Mouse (Mus musculus) ES-CJ7 (cell line): ENCODE results near the gene Glb1l2.

ENCODE experiments used
- DNase-seq: peaks from one replicate; pipeline ENCODE4 v3.0.0; 2011; ENCODE audit warnings: low read depth, low spot score

The Glb1l2 gene

GRCm38 (mm10) chr9:26805935-26806666 is at the start of gene Glb1l2:
Glb1l2 (minus strand) TSS chr9:26806468.
- peak; percentile 97 for DNase-seq

- DNase-seq = no peak
These were observed 24.8 kb upstream of the Glb1l2 start for GRCm38 (mm10) chr9:26831089-26831488.

GRCm38 (mm10) chr9:26819942-26820341 is 13.7 kb upstream of the Glb1l2 start:
- DNase-seq = no peak

GRCm38 (mm10) chr9:26808735-26809134 is 2.5 kb upstream of the Glb1l2 start:
- no peak for DNase-seq

- no peak for DNase-seq
These were observed 1.9 kb downstream of the Glb1l2 start for GRCm38 (mm10) chr9:26804321-26804720.

- no peak for DNase-seq
These were observed 5.9 kb downstream of the Glb1l2 start for GRCm38 (mm10) chr9:26800357-26800756.

- DNase-seq = no peak
These were observed 7.5 kb downstream of the Glb1l2 start for GRCm38 (mm10) chr9:26798731-26799130.

- DNase-seq = no peak
These were observed 8.1 kb downstream of the Glb1l2 start for GRCm38 (mm10) chr9:26798205-26798604.

- DNase-seq = no peak
These were observed 13.4 kb downstream of the Glb1l2 start for GRCm38 (mm10) chr9:26792829-26793228.

- no peak for DNase-seq
These were observed 22.8 kb downstream of the Glb1l2 start for GRCm38 (mm10) chr9:26783414-26783975.

- DNase-seq = no peak
These were observed 27.8 kb downstream of the Glb1l2 start for GRCm38 (mm10) chr9:26778421-26778820.

GRCm38 (mm10) chr9:26776122-26776902 is 30.0 kb downstream of the Glb1l2 start:
- peak; percentile 71 for DNase-seq

GRCm38 (mm10) chr9:26775700-26776099 is 30.6 kb downstream of the Glb1l2 start:
- no peak for DNase-seq

- DNase-seq = no peak
These were observed 38.1 kb downstream of the Glb1l2 start for GRCm38 (mm10) chr9:26768181-26768580.

- no peak for DNase-seq
These were observed 43.8 kb downstream of the Glb1l2 start for GRCm38 (mm10) chr9:26762477-26762876.

- DNase-seq = no peak
These were observed 45.7 kb downstream of the Glb1l2 start for GRCm38 (mm10) chr9:26760576-26760975.

GRCm38 (mm10) chr9:26760081-26760480 is 46.2 kb downstream of the Glb1l2 start:
- peak; percentile 58 for DNase-seq

- no peak for DNase-seq
These were observed 57.4 kb downstream of the Glb1l2 start for GRCm38 (mm10) chr9:26748893-26749292.

GRCm38 (mm10) chr9:26747121-26747520 is 59.1 kb downstream of the Glb1l2 start:
- DNase-seq = no peak

GRCm38 (mm10) chr9:26742817-26743216 is 63.5 kb downstream of the Glb1l2 start:
- DNase-seq = no peak

- DNase-seq = no peak
These were observed 69.2 kb downstream of the Glb1l2 start for GRCm38 (mm10) chr9:26737116-26737515.

- no peak for DNase-seq
These were observed 72.3 kb downstream of the Glb1l2 start for GRCm38 (mm10) chr9:26733986-26734385.
